Mouse (Mus musculus) midbrain, embryonic 16.5 days (tissue): Measurements from ENCODE around the gene Mapkapk5. TPM values are rescaled to one million over a fixed set of nuclear protein-coding genes. Genes with fewer than 3 reads are reported as not detected.

Experiments used
- ATAC-seq: fragments of 200-750 bp; cut with Nextera tagmentation; 2 replicates; pipeline ENCODE4 v1.8.0; 2017; ENCODE audit warnings: moderate TSS enrichment
- H3K27ac ChIP-seq: fragments of 300-500 bp; sonication (generic); 2 replicates; pipeline ENCODE4 v1.5.1; 2014; ENCODE audit warnings: mild to moderate bottlenecking, low read length, mixed read lengths
- H3K27me3 ChIP-seq: fragments of 300-500 bp; sonication (generic); 2 replicates; pipeline ENCODE4 v1.6.1; 2014; ENCODE audit warnings: low read depth, low read length, mixed read lengths; ENCODE audit not compliant: control insufficient read depth, insufficient read depth
- H3K36me3 ChIP-seq: fragments of 300-500 bp; sonication (generic); 2 replicates; pipeline ENCODE4 v1.6.1; 2014; ENCODE audit warnings: mild to moderate bottlenecking, low read length, moderate library complexity, mixed read lengths; ENCODE audit not compliant: control insufficient read depth, insufficient read depth
- H3K4me1 ChIP-seq: fragments of 300-500 bp; sonication (generic); 2 replicates; pipeline ENCODE4 v1.6.1; 2014; ENCODE audit warnings: mild to moderate bottlenecking, low read length, mixed read lengths; ENCODE audit not compliant: control insufficient read depth, insufficient read depth
- H3K4me2 ChIP-seq: fragments of 300-500 bp; sonication (generic); 2 replicates; pipeline ENCODE4 v1.6.1; 2014; ENCODE audit warnings: mild to moderate bottlenecking, low read length, mixed read lengths
- H3K4me3 ChIP-seq: fragments of 300-500 bp; sonication (generic); 2 replicates; pipeline ENCODE4 v1.5.1; 2014; ENCODE audit warnings: low read depth, mild to moderate bottlenecking, low read length, moderate library complexity, mixed read lengths
- H3K9ac ChIP-seq: fragments of 300-500 bp; sonication (generic); 2 replicates; pipeline ENCODE4 v1.6.1; 2014; ENCODE audit warnings: low read depth, low read length, mixed read lengths
- H3K9me3 ChIP-seq: fragments of 300-500 bp; sonication (generic); replicated peaks from 2 replicates; pipeline ENCODE4 v1.6.1; 2014; ENCODE audit warnings: mild to moderate bottlenecking, low read length, mixed read lengths; ENCODE audit not compliant: control insufficient read depth, poor library complexity, severe bottlenecking
- WGBS: fragments of 180-500 bp; shearing (Covaris S2); extraction: QIAGEN DNeasy Blood & Tissue Kit; methylation state at CpG from one replicate; pipeline ENCODE4 v1.1.7; 2014; 5-methylcytosine and 5-hydroxymethylcytosine counted together
- polyA plus RNA-seq: library from polyadenylated mRNA; unstranded; fragments of >200 nt; fragmentation: Nextera tagmentation; extraction: Ambion mirVana; gene quantifications from 2 replicates; pipeline ENCODE4 v1.2.1, GENCODE M21; 2015

The Mapkapk5 gene
- polyA plus RNA-seq, 1 experiment from 2014 or later: 58.8 TPM

- ATAC-seq: no peak
- H3K27me3 ChIP-seq: no peaks in the 10 kb centered on the region
- 85% methylated on average over 6 of the region's 6 CpGs for WGBS
Observed at GRCm38 (mm10) chr5:121586400-121587039, 40.8 kb upstream of the Mapkapk5 start.

GRCm38 (mm10) chr5:121585699-121586098 is 40.0 kb upstream of the Mapkapk5 start:
- Histone ChIP-seq H3K4me3 (no peak overlapping the region), H3K36me3 (no peaks in the 10 kb centered on the region), H3K9ac (no peak overlapping the region), H3K27ac (no peak overlapping the region), H3K4me2 (no peak overlapping the region), H3K9me3 (no peaks in the 10 kb centered on the region), H3K27me3 (no peaks in the 10 kb centered on the region), H3K4me1 (no peaks in the 10 kb centered on the region)
- 77% methylated on average over 5 of the region's 5 CpGs for WGBS
- no peak for ATAC-seq

More at GRCm38 (mm10) chr5:121586400-121587039, 40.8 kb upstream of the Mapkapk5 start:
- H3K4me2 ChIP-seq: no peak overlapping the region
- peaks cover 2% of the 10 kb centered on the region; the same call in 1 of the 2 replicates for H3K4me1 ChIP-seq
- H3K36me3 ChIP-seq: no peaks in the 10 kb centered on the region
- H3K27ac ChIP-seq: no peak overlapping the region
- H3K9ac ChIP-seq: no peak overlapping the region
- no peaks in the 10 kb centered on the region for H3K9me3 ChIP-seq
- no peak overlapping the region for H3K4me3 ChIP-seq

DNA sequence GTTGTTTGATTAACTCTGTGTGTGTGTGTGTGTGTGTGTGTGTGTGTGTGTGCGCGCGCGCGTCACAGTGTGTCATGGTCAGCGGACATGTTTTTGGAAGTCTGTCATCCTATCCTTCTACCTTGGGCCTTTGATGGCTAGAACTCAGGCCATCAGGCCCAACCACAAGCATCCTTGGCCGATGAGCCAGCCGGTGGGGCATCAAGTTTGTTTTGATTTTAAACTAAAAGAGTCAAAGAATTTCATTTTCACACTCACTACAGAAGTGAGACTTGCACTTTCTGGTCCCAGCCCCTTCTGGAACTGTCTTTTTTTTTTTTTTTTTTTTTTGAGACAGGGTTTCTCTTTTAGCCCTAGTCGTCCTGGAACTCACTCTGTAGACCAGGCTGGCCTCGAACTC is 39.3 kb upstream of the Mapkapk5 start:
- no peak for ATAC-seq
- H3K9ac ChIP-seq: no peak overlapping the region
- H3K27ac ChIP-seq: no peak overlapping the region
- 0 out of 2 replicates have a peak, but pooled peaks cover under 1% of the 10 kb centered on the region for H3K36me3 ChIP-seq
- H3K9me3 ChIP-seq: no peaks in the 10 kb centered on the region
- H3K4me1 ChIP-seq: no peaks in the 10 kb centered on the region
- no peak overlapping the region for H3K4me3 ChIP-seq
- WGBS: 98% methylated on average over 10 of the region's 10 CpGs
- H3K27me3 ChIP-seq: no peaks in the 10 kb centered on the region
- no peak overlapping the region for H3K4me2 ChIP-seq

DNA sequence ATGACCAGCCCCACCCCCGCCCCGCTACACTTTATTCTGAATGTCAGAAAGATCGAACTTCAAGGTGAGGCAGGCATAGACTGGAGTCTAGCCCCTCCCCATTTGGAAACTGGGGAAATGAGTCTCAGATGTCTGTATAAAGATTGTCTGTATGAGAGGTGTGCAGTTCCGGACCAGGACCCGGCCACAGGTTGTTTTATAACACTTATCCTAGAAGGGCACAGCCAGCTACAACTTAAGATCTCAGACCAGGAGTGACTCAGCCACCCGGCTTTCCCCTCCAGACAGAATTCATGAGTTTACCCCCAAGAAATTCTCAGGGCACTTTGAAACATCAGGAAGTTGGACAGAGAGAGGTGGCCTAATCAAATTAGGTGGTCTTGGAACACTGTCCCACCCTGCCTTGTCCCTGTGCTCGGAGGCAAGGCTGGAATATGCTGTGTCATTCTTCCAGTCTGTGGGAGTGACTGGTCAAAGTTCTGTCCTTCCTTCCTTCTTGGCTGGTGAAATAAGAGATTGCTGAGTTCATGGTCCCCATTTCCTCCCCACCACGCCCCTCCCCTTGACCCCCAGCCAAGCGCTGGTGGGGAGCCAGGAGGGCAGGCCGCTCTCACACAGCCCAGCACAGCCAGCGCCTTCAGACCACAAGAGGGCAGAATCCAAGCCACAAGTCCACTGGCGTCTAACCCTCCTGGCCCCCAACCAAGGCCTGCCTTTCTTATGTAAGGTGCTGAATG is 38.2 kb upstream of the Mapkapk5 start:
- ATAC-seq: no peak
- Histone ChIP-seq H3K4me2 (no peak overlapping the region), H3K27me3 (no peaks in the 10 kb centered on the region), H3K4me1 (no peaks in the 10 kb centered on the region), H3K9me3 (no peaks in the 10 kb centered on the region), H3K4me3 (no peak overlapping the region), H3K36me3 (peaks cover 8% of the 10 kb centered on the region; the same call in 1 of the 2 replicates), H3K27ac (no peak overlapping the region), H3K9ac (no peak overlapping the region)
- WGBS: 60% methylated on average over 12 of the region's 12 CpGs

DNA sequence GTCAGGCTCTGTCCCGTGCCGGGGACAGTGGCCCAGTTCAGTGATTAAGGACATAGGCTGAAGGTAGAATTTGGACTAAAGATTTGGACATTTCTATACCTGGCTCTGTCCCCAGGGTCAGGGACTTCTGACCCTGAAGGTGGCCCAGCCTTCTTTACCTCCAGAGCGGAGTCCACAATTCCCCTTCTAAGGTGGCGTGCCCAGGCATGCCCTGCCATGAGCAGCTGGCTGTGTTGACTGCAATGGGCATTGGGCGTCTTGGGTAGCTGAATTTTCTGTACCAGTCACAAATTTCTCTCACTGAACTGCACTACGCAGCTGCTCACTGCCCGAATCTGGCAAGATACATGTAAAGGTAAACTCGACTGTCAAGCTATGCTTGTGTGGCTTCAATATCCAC is 36.2 kb upstream of the Mapkapk5 start:
- H3K36me3 ChIP-seq: peaks cover 13% of the 10 kb centered on the region; the same call in 1 of the 2 replicates
- H3K27me3 ChIP-seq: no peaks in the 10 kb centered on the region
- H3K4me3 ChIP-seq: no peak overlapping the region
- H3K9me3 ChIP-seq: no peaks in the 10 kb centered on the region
- no peak overlapping the region for H3K27ac ChIP-seq
- no peak overlapping the region for H3K9ac ChIP-seq
- no peaks in the 10 kb centered on the region for H3K4me1 ChIP-seq
- no peak overlapping the region for H3K4me2 ChIP-seq
- 92% methylated on average over 8 of the region's 8 CpGs for WGBS
- no peak for ATAC-seq

DNA sequence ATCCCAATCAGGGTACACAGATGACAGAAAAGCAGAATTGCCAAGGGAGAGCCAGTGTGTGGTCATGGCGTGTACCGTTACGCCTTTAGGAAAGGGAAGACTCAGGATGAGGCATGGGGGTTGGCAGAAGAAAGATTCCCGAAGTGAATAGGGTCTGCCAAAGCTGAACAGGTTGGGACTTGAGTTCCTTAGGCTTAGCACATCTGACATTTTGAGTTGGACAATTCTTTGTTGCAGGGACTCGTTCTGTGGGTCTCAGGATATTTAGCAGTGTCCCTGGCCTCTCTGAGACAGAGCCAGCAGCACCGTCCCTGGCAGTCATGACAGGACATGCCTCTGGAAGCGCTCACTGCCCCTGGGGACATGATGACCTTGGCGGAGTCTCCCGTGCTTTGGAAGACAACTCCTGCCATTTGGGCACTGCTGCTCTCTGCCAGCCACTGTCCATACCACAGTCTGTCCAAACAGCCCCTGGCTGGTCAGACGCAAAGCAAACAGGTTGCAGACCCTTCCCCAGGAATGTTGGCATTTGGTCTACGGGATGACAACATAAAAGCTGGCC is 31.3 kb upstream of the Mapkapk5 start:
- no peak overlapping the region for H3K4me2 ChIP-seq
- no peaks in the 10 kb centered on the region for H3K4me1 ChIP-seq
- H3K27ac ChIP-seq: no peak overlapping the region
- 91% methylated on average over 11 of the region's 11 CpGs for WGBS
- no peak for ATAC-seq
- H3K9ac ChIP-seq: no peak overlapping the region
- no peaks in the 10 kb centered on the region for H3K27me3 ChIP-seq
- no peak overlapping the region for H3K4me3 ChIP-seq
- H3K9me3 ChIP-seq: no peaks in the 10 kb centered on the region
- peaks cover 17% of the 10 kb centered on the region for H3K36me3 ChIP-seq

DNA sequence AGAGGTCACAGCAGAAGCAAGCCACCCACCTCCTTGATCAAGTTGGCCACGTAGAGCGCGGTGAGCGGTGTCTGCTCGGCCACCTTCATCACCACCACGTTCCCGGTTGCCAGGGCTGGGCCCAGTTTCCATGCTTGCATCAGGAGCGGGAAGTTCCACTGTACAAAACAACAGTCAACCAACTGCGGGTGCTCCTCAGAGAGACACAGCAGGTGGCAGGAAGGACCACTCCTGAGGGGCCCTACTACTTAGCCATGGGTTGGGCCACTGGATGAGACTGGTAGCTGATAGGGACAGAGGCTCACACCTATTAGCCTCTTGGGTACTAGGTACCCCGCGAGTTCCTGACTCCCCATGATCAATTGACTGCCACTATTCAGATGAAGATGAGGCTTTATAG is 30.2 kb upstream of the Mapkapk5 start:
- Histone ChIP-seq H3K4me2 (no peak overlapping the region), H3K9ac (no peak overlapping the region), H3K4me3 (no peak overlapping the region), H3K36me3 (peaks cover 23% of the 10 kb centered on the region), H3K27ac (no peak overlapping the region), H3K4me1 (no peaks in the 10 kb centered on the region), H3K27me3 (no peaks in the 10 kb centered on the region), H3K9me3 (no peaks in the 10 kb centered on the region)
- WGBS: 98% methylated on average over 11 of the region's 11 CpGs
- no peak for ATAC-seq

DNA sequence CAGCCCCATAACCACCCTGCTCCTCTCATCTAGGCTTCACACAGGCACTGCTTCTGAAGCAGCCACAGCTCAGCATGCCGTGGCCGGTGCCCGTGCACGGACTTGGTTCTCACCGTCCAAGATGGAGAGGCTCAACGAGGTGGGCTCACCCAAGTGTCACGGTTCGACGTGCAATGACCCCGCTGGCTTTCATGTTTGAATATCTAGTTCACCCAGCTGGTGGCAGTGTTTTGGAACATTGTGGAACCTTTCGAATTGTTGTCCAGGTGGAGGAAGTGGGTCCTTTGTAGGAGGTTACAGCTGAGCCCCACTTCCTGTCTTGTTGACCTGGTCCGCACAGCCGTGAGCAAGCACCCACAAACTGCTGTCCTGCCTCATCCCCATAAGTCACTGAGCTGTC is 28.4 kb upstream of the Mapkapk5 start:
- no peak overlapping the region for H3K4me3 ChIP-seq
- no peak overlapping the region for H3K9ac ChIP-seq
- H3K27me3 ChIP-seq: no peaks in the 10 kb centered on the region
- ATAC-seq: no peak
- H3K4me2 ChIP-seq: no peak overlapping the region
- WGBS: 89% methylated on average over 13 of the region's 13 CpGs
- no peaks in the 10 kb centered on the region for H3K9me3 ChIP-seq
- no peak overlapping the region for H3K27ac ChIP-seq
- peaks cover 15% of the 10 kb centered on the region for H3K36me3 ChIP-seq
- H3K4me1 ChIP-seq: no peaks in the 10 kb centered on the region; the same call in 1 of the 2 replicates

GRCm38 (mm10) chr5:121570787-121571186 is 25.1 kb upstream of the Mapkapk5 start:
- no peaks in the 10 kb centered on the region; the same call in 1 of the 2 replicates for H3K4me1 ChIP-seq
- peaks cover 10% of the 10 kb centered on the region for H3K36me3 ChIP-seq
- H3K27me3 ChIP-seq: no peaks in the 10 kb centered on the region
- H3K9me3 ChIP-seq: no peaks in the 10 kb centered on the region
- no peak overlapping the region for H3K27ac ChIP-seq
- 71% methylated on average over 1 of the region's 1 CpGs for WGBS
- H3K9ac ChIP-seq: no peak overlapping the region
- ATAC-seq: no peak
- no peak overlapping the region for H3K4me2 ChIP-seq
- H3K4me3 ChIP-seq: no peak overlapping the region
